Mouse (Mus musculus) fat pad, adult 2 months (tissue): ENCODE results near the gene Cdc14a.

Source experiments
- DNase-seq: peaks from one replicate; pipeline ENCODE4 v3.0.0-alpha.2; 2011; ENCODE audit warnings: low read depth, low spot score; ENCODE audit errors: extremely low read depth

The Cdc14a gene

DNA sequence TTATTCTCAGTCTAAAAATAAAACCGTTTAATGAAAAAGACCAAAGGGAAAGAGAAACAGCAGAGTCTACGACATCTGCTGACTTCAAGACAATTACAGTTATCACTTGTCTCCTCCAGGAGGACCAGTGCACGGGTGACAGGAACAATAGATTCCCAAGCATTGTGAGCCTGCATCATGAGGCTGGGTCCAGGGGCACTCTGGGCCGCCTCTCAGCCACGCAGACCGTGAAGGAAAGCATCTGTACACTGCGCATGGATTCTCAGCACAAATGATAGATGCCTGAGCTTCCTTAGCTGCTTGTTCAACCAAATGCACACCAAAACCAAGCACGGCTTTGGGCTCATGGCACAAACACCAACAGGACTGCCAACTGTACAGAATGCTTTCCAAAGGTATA is 146.7 kb downstream of the Cdc14a start:
- no peak for DNase-seq

DNA sequence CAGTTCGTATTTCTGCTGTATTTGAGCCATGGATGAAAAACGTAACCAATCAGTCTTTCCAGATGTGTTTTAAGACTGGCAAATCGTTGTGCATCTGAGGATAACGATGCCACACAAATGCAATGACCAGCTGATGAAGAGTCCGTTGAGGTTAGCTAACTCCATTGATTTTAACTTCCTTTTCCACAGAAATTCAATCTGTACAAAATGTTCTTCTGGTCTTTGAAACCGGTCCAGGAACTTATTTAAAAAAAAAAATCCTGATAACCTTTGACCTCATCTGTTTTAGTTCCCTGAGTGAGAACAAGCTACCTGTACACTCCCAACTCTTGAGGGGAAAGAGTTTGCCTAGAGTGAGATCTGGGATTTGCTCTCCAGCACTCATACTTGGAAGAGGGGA is 152.2 kb downstream of the Cdc14a start:
- no peak for DNase-seq

DNA sequence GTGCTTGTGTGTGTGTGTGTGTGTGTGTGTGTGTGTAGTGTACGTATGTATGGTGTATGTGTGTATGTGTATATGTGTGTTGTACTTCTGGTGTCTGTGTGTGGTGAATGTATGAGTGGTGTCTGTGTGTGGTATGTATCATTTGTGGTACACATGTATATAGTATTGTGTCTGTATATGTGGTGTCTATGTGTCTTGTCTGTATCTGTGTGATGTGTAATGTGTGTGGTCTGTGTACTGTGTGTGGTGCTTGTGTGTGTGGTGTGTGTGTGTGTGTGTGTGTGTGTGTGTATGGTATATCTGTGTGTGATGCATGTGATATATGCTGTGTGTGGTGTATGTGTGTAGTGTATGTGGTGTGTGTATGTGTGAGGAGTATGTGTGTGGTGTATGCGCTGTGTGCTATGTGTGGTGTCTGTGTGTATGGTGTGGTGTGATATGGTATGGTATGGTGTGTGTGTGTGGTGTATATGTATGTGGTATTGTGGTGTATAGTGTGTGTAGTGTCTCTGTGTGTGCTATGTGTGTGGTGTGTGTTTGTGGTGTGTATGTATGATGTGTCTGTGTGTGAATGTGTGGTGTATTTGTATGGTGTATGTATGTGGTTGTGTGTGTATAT is 156.7 kb downstream of the Cdc14a start:
- DNase-seq = no peak

DNA sequence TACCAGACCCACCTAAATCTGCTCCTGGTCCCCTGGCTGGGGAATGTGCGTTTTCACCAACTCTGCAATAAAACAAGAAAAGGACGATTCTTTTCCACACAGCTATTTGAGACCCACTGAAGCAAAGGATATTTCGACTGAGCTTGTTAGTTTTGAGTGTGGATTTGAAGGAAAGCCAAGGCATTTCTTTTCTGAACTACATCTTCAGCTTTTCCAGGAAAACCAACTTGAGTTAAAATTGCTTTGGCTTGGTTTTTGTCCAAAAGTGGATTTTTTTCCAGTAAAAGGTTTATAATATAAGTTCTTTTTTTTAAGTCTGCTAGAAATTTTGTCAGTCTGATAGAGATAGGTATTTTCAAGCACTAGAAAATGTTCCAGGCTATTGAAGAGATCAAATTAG is 157.5 kb downstream of the Cdc14a start:
- no peak for DNase-seq

DNA sequence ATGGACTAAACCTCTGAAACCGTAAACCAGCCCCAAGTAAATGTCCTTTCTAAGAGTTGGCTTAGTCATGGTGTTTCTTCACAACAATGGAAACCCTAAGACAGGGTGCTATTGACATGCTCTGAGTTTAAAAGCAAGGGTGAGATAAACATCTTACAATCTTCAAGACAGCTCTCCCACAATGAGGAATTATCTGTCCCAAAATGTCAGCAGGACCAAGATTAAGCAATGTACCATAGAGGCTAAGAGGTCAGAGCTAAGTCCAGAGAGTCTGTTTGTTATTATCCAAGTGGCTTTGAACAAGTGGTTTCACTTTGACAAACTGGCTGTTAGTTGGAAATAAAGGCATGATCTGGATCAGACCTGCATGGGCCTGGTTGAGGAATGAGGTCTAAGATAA is 159.9 kb downstream of the Cdc14a start:
- no peak for DNase-seq

DNA sequence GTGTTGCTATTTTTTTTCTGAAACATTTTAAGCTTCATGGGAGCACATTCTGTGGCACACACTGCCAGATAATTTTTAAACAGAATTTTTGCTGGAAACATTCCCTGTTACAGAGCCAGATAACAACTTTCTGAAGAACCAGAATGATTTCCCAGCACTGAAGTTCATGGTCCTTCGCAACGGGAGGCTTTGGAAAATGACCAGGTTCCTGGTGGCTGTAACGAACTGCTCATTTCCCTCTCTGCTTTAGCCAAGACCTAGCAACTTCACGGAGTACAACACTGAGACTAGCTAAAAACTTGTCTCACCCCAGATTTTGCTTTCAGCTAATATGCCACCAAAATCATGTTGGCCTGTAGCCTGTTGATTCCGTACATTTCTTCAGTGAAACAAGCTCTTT is 160.8 kb downstream of the Cdc14a start:
- no peak for DNase-seq

DNA sequence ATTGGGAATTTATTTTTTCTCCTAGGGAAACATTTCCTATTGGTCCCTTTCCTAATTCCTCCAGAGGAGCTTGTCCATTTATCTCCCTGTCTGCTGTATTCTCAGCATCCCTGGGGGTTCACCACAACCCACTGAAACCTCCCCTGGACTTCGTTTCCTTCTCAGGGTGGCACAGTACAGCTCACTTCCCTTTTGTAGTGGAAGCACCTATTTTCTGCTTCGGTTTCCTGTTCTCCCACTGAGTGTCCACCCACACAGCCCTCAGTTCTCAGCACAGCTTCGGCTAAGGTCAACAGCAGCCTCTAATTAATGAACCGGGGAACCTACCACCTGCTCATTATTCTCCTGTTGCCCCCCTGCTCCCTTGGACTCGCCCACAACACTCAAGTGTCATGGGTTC is 167.7 kb downstream of the Cdc14a start:
- DNase-seq = no peak

DNA sequence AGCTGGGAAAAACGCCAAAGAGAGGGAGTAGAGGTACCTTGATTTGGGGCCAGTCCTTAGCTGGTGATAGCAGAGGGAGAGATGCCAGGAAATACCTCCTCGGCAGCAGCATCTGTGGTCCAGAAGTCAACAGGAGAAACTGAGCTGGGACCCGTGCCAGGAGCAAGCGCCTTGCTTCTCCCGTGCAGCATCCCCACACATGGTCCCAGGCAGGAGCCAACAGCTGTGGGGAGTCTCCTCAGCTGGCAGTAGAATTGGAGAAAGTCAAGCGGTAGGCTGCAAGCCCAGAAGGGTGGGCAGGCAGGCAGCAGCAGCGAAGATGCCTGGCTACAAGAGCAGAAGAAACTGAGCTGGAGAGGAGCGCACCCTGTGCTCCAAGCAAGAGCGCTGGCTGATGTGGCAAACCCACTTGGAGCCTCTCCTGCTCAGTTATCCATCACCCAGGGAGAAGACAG is 170.7 kb downstream of the Cdc14a start, which contains the start of gene Gpr88:
TSS of gene Gpr88 (minus strand) at position 427 of the 455 bp plus-strand sequence.
- no peak for DNase-seq

DNA sequence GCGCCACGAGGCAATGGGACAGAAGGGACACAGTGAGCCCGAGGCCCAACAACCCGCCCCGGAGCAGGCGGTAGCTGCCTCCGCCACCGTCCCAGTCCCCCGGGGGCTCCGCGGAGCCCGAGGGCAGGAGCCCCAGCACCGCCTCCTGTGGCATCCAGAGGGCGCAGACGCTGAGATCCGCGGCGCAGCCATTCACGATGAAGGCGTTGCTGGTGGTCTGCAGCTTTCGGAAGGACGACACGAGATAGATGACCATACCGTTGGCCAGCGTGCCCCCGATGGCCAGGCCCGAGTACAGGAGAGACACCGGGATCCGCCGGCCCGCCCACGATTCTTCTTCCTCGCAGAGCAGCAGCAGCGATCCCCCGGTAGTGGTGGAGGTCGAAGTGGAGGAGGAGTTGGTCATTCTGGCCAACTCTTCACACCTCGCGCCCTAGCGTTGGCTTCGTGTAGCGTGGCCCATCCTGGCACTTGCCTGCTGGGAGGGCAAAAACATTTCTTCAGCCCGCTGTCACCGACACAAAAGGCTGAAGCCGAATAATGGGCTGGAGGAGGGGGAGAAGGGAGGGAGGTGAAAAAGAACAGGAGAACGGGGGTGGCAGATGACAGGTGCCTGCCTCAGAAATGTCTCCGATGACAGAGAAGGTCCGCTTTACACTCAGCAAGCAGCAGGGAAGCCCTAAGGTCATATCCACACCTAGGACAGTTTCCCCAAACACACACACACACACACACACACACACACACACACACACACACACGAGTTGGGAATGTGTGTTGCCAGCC is 171.4 kb downstream of the Cdc14a start:
- no peak for DNase-seq

DNA sequence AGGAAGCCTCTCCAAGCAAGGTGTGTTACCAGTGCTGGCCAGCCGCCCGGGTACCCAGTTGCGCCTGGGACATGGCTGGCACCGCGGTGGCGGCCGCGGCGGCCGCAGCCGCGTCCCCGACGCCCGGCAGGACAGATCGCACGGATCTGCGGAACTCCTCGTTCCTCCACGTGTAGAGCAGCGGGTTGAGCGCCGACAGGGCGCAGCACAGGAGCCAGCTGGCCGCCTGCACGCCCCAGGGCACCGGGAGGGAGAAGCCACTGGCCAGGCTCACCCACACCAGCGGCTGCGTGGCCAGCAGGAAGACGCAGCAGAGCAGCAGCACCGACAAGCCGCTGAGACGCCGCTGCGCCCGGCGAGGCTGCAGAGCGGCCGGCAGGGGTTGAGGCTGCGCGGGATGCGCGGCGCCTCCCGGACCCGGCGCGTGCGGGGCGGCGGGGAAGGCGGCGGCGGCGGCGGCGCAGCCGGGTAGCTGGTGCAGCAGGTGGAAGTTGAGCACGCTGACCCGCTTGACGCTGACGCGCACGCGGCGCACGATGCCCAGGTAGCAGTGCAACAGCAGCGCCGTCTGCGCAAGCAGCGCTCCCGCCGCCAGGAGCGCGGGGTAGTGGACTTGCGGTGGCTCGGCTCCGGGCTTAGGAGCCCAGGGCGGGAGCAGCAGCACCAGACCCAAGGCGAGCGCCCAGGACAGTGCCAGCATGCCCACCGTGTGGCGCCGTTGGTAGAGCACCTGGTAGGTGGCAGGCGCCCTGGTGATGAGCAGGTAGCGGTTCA is 172.2 kb downstream of the Cdc14a start:
- no peak for DNase-seq

DNA sequence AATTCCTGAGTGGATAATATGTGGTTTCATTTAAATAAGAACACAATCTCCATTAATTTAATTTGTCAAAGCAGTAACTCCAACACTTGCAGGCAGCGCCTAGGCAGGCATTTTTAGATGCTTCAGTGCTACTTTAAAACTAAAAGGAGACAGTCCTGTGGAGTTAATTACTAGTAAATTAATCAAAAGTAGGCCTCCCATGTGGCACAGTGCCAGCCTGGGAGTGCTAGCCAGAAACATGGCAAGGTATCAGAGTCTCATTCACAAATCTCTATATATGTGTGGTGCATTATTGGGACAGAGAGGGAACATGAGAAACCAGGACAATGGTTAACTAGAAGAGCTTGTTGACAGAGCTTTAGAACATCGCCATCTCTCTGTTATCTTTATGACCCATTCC is 174.8 kb downstream of the Cdc14a start:
- DNase-seq = no peak

DNA sequence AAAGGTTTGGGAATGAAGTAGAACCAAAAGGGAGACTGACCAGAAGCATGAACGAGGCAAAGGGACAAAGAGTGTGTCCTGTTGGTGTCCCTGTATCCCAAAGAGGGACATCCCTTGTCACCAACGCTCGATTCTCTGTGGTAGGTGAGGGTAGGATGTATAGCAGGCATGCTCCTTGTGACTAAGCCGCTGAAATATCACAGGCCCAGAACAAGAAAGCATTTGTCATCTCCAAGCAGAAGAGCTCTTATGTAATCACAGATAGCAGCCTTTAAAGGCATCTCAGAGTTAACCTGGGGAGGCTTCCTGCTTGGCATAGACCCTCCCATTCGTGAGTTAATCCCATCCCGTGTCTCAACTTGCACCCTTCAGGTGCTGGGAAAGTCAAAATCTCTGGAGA is 179.4 kb downstream of the Cdc14a start:
- DNase-seq = no peak

DNA sequence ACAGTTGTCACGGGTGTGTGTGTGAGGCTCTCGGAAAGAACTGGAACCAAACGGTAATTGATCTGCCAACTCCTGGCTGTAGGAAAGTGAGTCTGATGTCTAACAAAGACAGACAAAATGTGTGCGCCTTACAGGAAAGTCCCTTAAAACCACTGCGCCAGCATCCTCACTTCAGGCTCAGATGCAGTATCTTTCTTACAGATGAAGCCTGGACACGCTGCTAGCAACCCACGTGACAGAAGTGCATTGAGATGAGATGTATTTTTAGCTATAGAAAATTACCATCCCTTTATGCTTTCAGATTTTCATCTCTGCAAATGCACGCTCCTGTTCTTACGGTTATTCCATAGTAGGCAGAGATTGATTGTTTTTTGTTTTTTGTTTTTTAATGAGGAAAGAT is 181.1 kb downstream of the Cdc14a start:
- DNase-seq = no peak

DNA sequence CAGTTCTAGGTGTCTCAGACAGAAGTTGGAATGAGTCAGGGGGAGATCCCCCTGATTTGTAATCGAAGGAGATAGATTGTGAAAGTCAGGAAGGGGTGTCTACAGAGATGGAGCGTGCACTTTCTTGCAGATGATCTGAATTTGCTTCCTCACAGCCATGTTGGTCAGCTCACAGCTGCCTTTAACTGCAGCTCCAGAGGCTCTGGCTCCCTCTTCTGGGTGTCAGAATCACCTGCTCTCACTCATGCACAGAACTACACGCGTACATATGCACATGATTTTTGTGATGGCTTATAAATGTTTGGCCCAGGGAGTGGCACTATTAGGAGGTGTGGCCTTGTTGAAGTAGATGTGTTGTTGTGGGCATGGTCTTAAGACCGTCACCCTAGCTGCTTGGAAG is 186.3 kb downstream of the Cdc14a start:
- DNase-seq = no peak

DNA sequence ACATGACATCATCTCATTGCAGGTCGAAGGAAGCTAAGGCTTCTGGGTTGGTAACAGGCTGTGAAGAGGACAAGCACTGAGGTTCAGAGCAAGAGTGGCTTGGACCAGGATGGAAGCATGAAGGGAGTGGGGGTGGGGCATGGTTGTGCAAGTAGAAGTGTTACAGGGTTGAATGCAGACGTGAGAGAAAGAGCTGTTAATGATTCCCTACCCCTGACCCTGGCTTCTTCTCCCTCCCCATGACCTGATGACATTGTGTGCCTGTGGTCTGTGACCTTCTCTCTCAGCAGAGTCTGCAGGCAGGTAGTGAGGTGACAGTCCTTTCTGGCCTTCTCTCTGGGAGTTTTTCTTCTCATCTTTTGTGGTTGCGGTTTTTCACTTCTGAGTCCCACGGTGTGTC is 187.0 kb downstream of the Cdc14a start:
- DNase-seq = no peak

DNA sequence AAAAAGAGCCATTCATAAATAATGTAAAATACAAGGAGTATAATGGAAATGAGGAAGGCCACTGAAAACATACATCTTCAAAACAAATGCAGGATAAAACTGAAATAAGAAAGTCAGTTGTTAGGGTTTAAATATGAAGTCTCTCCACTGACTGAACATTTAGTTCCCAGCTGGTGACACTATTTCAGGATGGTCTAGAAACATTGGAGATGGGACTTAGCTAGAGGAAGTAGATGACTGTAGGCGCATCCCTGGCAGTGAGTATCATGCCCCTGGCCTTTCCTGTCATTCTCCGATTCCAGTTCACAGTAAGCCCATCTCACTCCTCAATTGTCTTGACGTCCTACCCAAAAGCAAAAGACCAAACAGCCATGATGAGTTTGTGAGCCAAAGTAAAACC is 190.3 kb downstream of the Cdc14a start:
- DNase-seq = no peak

DNA sequence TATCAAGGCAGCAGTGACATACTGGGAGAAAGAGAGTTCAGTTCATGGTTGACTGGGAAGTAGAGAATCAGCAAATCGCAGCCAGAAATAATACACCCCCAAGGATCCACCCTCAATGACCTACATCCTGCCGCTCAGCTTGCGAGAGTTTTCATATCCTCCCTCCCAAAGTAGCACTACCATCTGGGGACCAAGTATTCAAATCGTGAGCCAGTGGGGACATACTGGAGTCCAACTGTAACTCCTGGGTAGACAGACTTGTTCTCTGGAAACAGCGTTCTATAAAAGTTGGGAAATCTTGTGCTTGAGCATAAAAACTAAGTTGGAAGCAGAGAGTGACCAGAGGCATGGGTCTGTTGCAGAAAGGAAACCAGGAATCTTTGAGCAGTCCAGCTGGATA is 191.1 kb downstream of the Cdc14a start:
- DNase-seq = no peak

DNA sequence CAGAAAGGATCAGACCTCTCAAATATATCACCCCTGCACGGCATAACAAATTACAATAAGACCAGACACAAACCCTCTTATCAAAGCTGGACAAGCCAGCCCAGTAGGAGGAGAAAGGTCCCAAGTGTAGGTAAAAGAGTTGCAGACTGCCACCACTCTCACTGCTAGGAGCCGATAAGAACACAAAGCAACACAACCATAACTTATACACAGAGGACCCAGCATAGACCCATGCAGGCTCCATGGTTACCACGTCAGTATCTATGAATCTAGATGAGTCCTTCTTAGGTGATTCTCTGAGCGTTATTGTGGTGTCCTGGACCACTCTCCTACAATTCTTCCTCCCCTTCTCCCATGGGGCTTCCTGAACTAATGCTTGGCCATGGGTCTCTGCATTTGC is 194.5 kb downstream of the Cdc14a start:
- no peak for DNase-seq

DNA sequence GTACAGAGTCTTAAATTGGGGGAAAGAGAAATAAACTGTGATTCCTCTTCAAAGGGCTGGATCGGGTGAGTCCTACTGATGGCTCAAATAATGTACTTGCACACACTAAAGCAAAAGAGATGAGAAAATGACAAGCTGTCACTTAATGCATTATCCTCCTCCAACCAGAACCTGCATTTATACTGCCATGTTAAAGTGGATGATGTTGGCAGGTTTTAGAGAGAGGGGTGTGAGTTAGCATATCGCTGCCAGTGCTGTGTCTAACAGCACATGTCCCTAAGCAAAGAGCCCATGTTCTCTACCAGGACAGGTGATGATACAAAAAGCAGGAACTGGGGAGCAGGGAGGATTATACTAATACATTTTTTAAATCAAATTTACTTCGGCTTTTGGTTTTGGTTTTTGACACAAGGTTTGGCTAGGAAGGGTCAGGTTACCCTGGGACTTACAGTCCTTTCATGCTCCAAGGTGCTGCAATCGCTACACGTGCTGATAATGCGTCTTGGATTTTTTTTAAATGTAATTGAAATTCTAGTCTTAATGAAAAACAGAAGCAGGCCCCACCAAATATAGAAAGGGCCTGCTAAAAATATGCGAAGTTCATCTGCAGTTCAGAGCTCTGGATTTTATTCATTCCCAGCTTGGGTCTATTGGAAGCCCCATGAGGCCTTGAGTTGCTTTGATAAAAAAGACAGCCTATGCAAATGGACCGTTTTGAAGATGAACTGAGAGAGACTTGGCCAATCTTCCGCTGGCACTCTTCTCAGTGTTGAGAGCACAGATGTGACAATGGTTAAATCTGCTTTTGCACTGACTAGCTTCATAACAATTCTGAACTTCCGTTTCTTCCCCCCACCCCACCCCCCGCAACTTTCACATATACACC is 195.2 kb downstream of the Cdc14a start:
- DNase-seq = no peak

DNA sequence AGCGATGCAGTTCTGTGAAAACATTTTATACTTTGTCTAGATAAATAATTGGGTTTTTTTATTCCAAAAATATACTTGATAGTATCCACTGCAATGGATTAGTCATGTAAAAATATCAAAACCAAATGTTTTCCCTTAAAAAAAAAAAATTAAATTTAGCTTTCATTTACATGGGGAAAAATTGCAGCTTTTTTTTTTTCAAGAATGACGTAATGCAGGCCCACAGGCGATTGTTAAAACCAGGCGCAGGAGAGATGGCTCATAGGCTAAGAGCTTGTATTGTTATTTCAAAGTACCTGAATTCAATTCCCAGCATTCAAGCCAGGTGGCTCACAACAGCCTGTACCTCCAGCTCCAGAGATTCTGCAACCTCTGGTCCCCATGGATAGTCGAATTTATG is 196.4 kb downstream of the Cdc14a start:
- DNase-seq = no peak

DNA sequence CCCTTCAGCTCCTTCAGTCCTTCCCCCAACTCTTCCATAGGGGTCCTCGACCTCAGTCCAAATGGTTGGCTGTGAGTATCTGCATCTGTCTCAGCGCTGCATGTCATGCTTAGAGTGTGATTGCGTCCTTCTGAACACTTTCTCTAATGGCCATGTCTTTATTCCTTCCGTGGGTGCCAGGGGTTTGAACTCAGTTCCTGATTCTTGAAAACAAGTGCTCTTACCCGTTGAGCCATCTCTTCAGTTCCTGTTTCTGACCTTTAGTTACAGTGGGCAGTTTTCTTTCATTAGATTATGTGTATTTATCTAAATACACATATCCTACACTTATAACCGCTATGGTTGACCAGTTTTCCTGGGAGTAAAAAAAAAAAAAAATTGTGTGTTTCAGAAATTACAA is 196.9 kb downstream of the Cdc14a start:
- no peak for DNase-seq
